Mouse (Mus musculus) bone marrow, adult 2 months (tissue): ENCODE results near the gene Daw1. TPM values are rescaled to one million over a fixed set of nuclear protein-coding genes. Genes with fewer than 3 reads are reported as not detected.

Source experiments
- H3K27ac ChIP-seq: fragments of 200-500 bp; 2 replicates; pipeline ENCODE4 v1.5.1; 2012; ENCODE audit warnings: low read depth, mild to moderate bottlenecking, control low read depth, inconsistent platforms, low read length; ENCODE audit not compliant: control insufficient read depth, poor library complexity, insufficient read depth
- H3K4me1 ChIP-seq: fragments of 200-500 bp; 2 replicates; pipeline ENCODE4 v1.6.1; 2011; ENCODE audit warnings: low read length; ENCODE audit not compliant: control insufficient read depth, insufficient read depth
- H3K4me3 ChIP-seq: fragments of 200-500 bp; replicated peaks from 2 replicates; pipeline ENCODE3; 2011; ENCODE audit warnings: mild to moderate bottlenecking, low read depth, low read length, control low read depth; ENCODE audit not compliant: control insufficient read depth
- CTCF ChIP-seq: fragments of 200-500 bp; IDR thresholded peaks from 2 replicates; pipeline ENCODE4 v1.5.1; 2011; ENCODE audit warnings: low read length, control low read depth; ENCODE audit not compliant: control insufficient read depth, insufficient read depth
- POLR2A ChIP-seq: fragments of 200-500 bp; IDR thresholded peaks from 2 replicates; pipeline ENCODE4 v1.6.1; 2011; ENCODE audit warnings: low read depth, mild to moderate bottlenecking, control low read depth, low read length, borderline replicate concordance; ENCODE audit not compliant: control insufficient read depth
- WGBS: fragments of 180-500 bp; shearing (Covaris S2); methylation state at CpG from one replicate; pipeline ENCODE4 v1.1.7; 2018; 5-methylcytosine and 5-hydroxymethylcytosine counted together
- polyA plus RNA-seq: library from polyadenylated mRNA; stranded (reverse); fragments of >200 nt; gene quantifications from 2 replicates; pipeline ENCODE4 v1.2.4, GENCODE M21; 2011; ENCODE audit warnings: low replicate concordance; ENCODE audit not compliant: missing spikeins, insufficient read depth, insufficient read length

Gene Daw1
- polyA plus RNA-seq, 1 experiment: not detected

- Histone ChIP-seq H3K27ac (no peak overlapping the region), H3K4me3 (no peak overlapping the region), H3K4me1 (no peaks in the 10 kb centered on the region)
- no peak for TF ChIP-seq CTCF
- no peak for TF ChIP-seq POLR2A
Measured at GRCm38 (mm10) chr1:83224423-83224960, 64.9 kb downstream of the Daw1 start.

- 80% methylated on average over 3 of the region's 3 CpGs for WGBS
- Histone ChIP-seq H3K4me1 (no peaks in the 10 kb centered on the region), H3K4me3 (no peak overlapping the region), H3K27ac (no peak overlapping the region)
- TF ChIP-seq CTCF (no peak), POLR2A (no peak)
Measured at GRCm38 (mm10) chr1:83227946-83228345, 68.4 kb downstream of the Daw1 start.

- no peak for TF ChIP-seq CTCF
- TF ChIP-seq POLR2A: no peak
- H3K4me1 ChIP-seq: no peaks in the 10 kb centered on the region
- H3K27ac ChIP-seq: no peak overlapping the region
- no peak overlapping the region for H3K4me3 ChIP-seq
- 69% methylated on average over 1 of the region's 1 CpGs for WGBS
Measured at GRCm38 (mm10) chr1:83248235-83248746, 88.7 kb downstream of the Daw1 start.

DNA sequence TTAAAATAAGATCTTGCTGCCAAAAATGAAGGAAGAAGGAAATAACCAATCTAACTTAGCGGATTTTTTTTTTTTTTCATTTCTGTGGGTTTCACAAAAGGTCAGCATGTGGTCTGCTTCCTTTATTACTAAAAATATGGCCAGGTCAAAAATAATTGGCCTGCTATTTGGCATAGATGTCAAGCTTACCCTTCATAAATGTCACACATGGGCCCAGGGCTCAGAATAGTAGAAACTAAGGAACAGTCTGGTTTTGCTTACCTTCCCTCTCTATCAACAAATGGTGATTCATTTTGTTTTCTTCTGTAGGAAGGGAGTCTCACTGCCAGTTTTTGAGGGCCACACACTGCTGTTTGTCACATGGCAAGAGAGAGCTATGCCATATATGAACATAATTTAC, 92.2 kb downstream of the Daw1 start:
- no peak overlapping the region for H3K27ac ChIP-seq
- TF ChIP-seq POLR2A: no peak
- TF ChIP-seq CTCF: no peak
- H3K4me3 ChIP-seq: no peak overlapping the region
- WGBS: 43% methylated on average over 1 of the region's 1 CpGs
- no peaks in the 10 kb centered on the region for H3K4me1 ChIP-seq

Other genes starting within 250 kb of the Daw1 start
- not detected in 2 replicates for gene A030005L19Rik, start 246.4 kb upstream of the Daw1 start, polyA plus RNA-seq
- gene A030014E15Rik, start 234.8 kb upstream of the Daw1 start, polyA plus RNA-seq: not detected in 2 replicates
- not detected in 2 replicates for gene Gm6217, start 228.4 kb upstream of the Daw1 start, polyA plus RNA-seq
- not detected in 2 replicates for gene A030003K21Rik, start 216.4 kb upstream of the Daw1 start, polyA plus RNA-seq
- gene Gm7544, start 203.7 kb upstream of the Daw1 start, polyA plus RNA-seq: not detected in 2 replicates
- not detected in 2 replicates for gene Gm47955, start 199.5 kb upstream of the Daw1 start, polyA plus RNA-seq
- not detected in 2 replicates for gene Gm47959, start 159.2 kb upstream of the Daw1 start, polyA plus RNA-seq
- not detected in 2 replicates for gene Slc19a3, start 121.3 kb upstream of the Daw1 start, polyA plus RNA-seq
- not detected in 2 replicates for gene Krtap28-10, start 117.3 kb upstream of the Daw1 start, polyA plus RNA-seq
- gene Gm47969, start 114.8 kb upstream of the Daw1 start, polyA plus RNA-seq: not detected in 2 replicates
- gene A030005K14Rik, start 100.4 kb upstream of the Daw1 start, polyA plus RNA-seq: not detected in 2 replicates
- not detected in 2 replicates for gene Krtap28-13, start 98.8 kb upstream of the Daw1 start, polyA plus RNA-seq
- gene Ccl20, start 43.0 kb upstream of the Daw1 start, polyA plus RNA-seq: not detected in 2 replicates
- gene Sphkap, start 248.4 kb downstream of the Daw1 start, polyA plus RNA-seq: 0.35 TPM in 1 of 2 replicates, not detected in the other